Mouse (Mus musculus): ENCODE measurements around the gene Zfp831. TPM values are rescaled to one million over a fixed set of nuclear protein-coding genes. Genes with fewer than 3 reads are reported as not detected.

Gene Zfp831
- polyA plus RNA-seq, 1 experiment from 2014 or later, result not detected

DNA sequence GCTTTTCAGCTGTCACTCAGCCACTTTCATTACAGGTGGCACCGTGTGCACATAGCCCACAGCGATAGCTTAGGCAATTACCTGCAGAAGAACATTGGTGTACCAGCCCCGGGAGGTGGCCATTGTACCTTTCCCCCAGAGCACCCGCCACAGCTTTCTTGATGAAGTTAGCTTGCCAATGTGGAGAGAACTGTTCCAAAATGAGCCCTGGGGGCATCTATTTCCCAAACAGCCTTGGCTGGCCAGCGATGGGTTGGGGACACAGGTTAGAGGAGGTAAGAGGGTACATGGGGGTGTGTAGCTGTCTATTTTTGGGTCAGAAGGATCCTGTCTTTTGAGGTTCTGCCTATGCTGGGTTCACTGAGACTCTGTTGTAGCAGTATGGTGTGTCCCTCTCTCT lies 33.4 kb upstream of the Zfp831 start:
- Histone ChIP-seq H3K36me3 (replicated peaks) (no peaks in the 10 kb centered on the region), H3K27ac (no peak overlapping the region), H3K9me3 (no peaks in the 10 kb centered on the region), H3K27me3 (replicated peaks) (no peaks in the 10 kb centered on the region), H3K9ac (no peak overlapping the region), H3K4me2 (no peak overlapping the region), H3K4me1 (no peaks in the 10 kb centered on the region), H3K4me3 (no peak overlapping the region)
- 88% methylated on average over 5 of the region's 5 CpGs for WGBS
- ATAC-seq (replicated peaks), result no peak

DNA sequence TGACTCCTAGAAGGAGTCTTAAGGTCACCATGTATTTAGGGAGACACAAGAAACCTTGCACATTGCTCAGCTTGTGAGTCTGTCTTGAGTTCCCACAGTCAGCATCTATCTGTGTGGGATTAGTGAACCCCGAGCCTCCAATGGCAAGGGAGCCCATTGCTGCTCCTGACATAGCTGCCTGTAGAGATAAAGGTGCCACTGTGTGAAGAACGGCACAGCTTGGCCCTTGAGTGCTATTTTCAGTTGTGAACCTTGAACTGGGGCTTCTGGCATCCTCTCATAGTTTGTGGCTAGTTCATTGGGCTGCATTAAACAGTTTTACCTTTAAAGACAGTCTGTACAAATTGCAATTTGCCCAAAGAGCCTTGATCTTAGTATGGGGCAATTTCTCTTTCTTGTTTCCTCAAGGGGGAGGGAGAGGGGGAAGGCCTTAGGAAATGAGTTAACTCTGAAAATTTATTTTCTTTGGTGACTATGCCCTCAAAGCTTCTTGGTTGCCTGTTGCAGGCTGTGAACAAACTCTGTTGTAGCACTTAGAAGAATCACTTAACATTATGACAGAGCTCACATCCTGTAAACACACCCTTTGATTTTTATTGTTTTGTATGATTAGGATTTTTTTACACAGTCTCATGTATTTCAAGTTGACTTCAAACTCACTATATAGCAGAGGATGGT lies 30.8 kb upstream of the Zfp831 start:
- Histone ChIP-seq H3K4me2 (no peak overlapping the region), H3K36me3 (replicated peaks) (no peaks in the 10 kb centered on the region), H3K4me3 (no peak overlapping the region), H3K9me3 (no peaks in the 10 kb centered on the region), H3K27me3 (replicated peaks) (no peaks in the 10 kb centered on the region), H3K9ac (no peak overlapping the region), H3K4me1 (no peaks in the 10 kb centered on the region), H3K27ac (no peak overlapping the region)
- no peak for ATAC-seq (replicated peaks)
- 79% methylated on average over 2 of the region's 2 CpGs for WGBS

DNA sequence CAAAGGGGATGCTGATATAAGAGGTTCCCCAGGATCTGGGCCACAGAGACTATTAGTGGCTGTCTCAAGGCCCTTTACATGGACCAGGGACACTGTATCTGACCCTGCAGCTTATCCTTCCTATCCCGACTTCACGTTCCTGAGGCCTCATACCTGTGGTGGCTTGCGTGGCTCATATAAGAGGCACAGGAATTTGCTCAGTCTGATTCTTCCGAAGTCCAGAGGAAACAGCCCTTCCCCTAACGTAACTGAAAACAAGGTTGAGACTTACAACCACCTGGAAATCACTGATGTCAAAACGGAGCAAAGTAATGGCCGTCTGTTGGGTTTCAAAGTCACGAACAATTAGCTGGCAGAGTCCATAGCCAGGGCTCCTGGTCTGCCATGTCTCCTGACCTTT lies 30.1 kb upstream of the Zfp831 start:
- no peak overlapping the region for H3K4me3 ChIP-seq
- H3K4me2 ChIP-seq, result no peak overlapping the region
- H3K27ac ChIP-seq, result no peak overlapping the region
- H3K9me3 ChIP-seq, result no peaks in the 10 kb centered on the region
- no peak overlapping the region for H3K9ac ChIP-seq
- no peaks in the 10 kb centered on the region for H3K27me3 ChIP-seq (replicated peaks)
- no peaks in the 10 kb centered on the region for H3K36me3 ChIP-seq (replicated peaks)
- no peaks in the 10 kb centered on the region for H3K4me1 ChIP-seq
- ATAC-seq (replicated peaks), result no peak
- 90% methylated on average over 8 of the region's 8 CpGs for WGBS

DNA sequence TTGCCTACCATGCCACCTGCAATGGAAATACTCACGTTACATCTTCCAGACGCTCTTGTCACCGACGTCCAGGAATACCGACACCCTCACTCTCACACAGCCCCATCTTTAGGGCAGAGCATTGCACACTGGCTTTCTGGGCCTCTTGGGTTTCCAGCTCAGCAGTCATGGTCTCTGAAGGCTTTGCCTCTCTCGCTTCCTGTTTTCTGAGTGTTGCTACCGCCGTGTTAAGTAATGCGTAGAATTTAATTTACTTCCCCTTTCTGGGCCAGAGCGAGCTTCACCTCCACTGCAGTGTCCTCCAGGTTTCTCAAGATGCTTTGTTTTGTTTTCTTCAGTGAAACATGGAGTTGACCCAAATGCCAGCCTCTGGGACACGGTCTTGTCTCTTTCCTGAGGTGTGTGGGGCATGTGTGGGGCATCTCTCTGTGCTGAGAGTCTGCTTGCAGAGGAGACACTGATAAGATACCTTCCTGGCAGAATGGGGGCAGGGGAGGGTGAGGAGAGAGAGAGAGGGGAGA lies 29.4 kb upstream of the Zfp831 start:
- ATAC-seq (replicated peaks), result no peak
- H3K4me3 ChIP-seq, result no peak overlapping the region
- H3K27ac ChIP-seq, result no peak overlapping the region
- H3K4me1 ChIP-seq, result no peaks in the 10 kb centered on the region
- H3K36me3 ChIP-seq (replicated peaks), result no peaks in the 10 kb centered on the region
- H3K9me3 ChIP-seq, result no peaks in the 10 kb centered on the region
- WGBS, result 84% methylated on average over 11 of the region's 11 CpGs
- H3K4me2 ChIP-seq, result no peak overlapping the region
- no peaks in the 10 kb centered on the region for H3K27me3 ChIP-seq (replicated peaks)
- H3K9ac ChIP-seq, result no peak overlapping the region

DNA sequence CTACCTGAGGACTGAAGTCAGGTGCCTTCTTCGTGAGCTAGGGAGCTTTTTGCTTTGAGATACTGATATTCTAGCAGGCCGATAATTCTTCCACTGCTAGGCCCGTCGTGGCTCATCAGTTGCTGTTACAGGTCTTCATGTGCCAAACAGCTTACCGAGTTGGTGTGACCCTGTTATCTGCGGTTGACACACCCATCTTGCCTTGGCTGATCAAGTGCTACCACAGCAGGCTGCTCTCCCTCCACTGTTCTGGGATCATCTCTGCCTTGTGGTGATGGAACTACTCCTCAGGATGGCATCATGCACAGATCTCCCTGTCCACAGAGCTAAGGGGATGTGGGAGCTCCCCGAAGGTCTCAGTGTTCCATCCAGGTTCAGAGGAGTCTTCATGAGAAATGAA lies 21.5 kb upstream of the Zfp831 start:
- no peaks in the 10 kb centered on the region for H3K27me3 ChIP-seq (replicated peaks)
- H3K4me3 ChIP-seq, result no peak overlapping the region
- whole genome bisulfite sequencing, result 96% methylated on average over 7 of the region's 7 CpGs
- H3K9ac ChIP-seq, result no peak overlapping the region
- no peaks in the 10 kb centered on the region for H3K4me1 ChIP-seq
- no peak for ATAC-seq (replicated peaks)
- H3K9me3 ChIP-seq, result no peaks in the 10 kb centered on the region
- H3K36me3 ChIP-seq (replicated peaks), result no peaks in the 10 kb centered on the region
- H3K4me2 ChIP-seq, result no peak overlapping the region
- no peak overlapping the region for H3K27ac ChIP-seq

DNA sequence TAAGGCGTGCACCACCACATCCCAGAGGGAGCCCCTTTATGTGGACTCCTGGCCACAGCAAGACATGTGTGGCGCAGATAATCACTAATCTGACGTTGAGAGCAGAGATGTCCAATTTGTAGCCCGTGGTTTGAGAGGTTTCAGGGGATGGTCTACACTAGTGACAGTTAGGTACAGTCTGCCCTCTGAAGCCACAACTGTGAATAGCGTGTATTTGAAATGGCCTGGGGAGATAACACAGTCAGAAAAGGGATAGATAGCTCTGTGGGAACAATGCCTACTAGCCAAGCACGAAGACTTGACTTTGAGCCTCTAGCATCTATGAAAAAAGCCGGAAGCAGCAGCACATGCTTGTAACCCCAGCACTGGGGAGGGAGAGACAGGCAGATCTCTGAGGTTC lies 18.9 kb upstream of the Zfp831 start:
- Histone ChIP-seq H3K36me3 (replicated peaks) (no peaks in the 10 kb centered on the region), H3K4me3 (no peak overlapping the region), H3K9ac (no peak overlapping the region), H3K27me3 (replicated peaks) (no peaks in the 10 kb centered on the region), H3K4me2 (no peak overlapping the region), H3K4me1 (no peaks in the 10 kb centered on the region), H3K9me3 (no peaks in the 10 kb centered on the region), H3K27ac (no peak overlapping the region)
- WGBS, result 87% methylated on average over 7 of the region's 7 CpGs
- ATAC-seq (replicated peaks), result no peak

DNA sequence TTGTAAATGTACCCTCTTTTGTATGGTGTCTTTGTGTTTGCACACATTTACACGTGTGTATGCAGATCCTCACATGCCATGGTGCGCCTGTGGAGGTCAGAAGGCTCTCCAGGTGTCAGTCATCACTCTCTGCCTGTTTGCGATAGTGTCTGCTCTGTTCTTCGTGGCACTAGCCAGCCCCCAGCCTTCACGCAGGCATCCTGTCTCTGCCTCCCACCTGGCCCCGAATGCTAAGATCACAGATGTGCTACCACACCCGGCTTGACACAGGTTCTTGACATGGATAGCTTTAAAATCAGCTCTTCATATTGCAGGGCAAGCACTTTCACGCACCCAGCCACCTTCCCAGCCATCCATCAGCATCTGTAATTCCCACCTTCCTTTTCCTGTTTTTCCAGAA lies 16.3 kb upstream of the Zfp831 start:
- ATAC-seq (replicated peaks), result no peak
- no peaks in the 10 kb centered on the region for H3K9me3 ChIP-seq
- H3K36me3 ChIP-seq (replicated peaks), result no peaks in the 10 kb centered on the region
- WGBS, result 80% methylated on average over 8 of the region's 8 CpGs
- no peak overlapping the region for H3K27ac ChIP-seq
- no peaks in the 10 kb centered on the region for H3K4me1 ChIP-seq
- no peak overlapping the region for H3K4me2 ChIP-seq
- no peak overlapping the region for H3K4me3 ChIP-seq
- H3K27me3 ChIP-seq (replicated peaks), result no peaks in the 10 kb centered on the region
- no peak overlapping the region for H3K9ac ChIP-seq

DNA sequence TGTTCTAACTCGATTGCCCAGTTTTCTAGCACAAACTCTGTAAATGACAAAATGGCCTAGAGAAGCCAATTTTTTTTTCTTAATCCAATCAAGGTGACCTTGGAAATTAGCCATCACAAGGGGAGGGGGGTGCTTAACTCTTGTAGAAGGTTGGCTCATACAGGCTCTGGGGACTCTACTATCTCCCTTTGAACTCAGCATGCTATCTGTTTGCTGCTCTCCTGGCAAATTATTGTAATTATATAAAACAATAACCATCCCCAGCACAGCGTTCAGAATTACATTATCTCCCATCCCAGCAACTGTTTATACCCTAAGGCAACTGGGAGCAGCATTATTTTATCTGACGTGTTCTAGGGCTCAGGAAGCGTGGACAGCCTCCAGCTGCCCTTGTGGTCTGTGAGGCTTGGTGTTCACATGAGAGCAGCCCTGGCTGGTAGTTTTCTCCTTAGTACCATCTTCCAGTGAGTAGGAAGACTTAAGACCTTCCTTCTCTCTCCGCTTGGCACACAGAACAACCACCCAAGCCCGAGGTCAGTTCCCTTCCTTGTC lies 14.0 kb upstream of the Zfp831 start:
- ATAC-seq (replicated peaks), result no peak
- Histone ChIP-seq H3K9ac (no peak overlapping the region), H3K36me3 (replicated peaks) (no peaks in the 10 kb centered on the region), H3K9me3 (no peaks in the 10 kb centered on the region), H3K27me3 (replicated peaks) (no peaks in the 10 kb centered on the region), H3K27ac (no peak overlapping the region), H3K4me3 (no peak overlapping the region), H3K4me2 (no peak overlapping the region), H3K4me1 (no peaks in the 10 kb centered on the region)
- WGBS, result 67% methylated on average over 6 of the region's 6 CpGs

DNA sequence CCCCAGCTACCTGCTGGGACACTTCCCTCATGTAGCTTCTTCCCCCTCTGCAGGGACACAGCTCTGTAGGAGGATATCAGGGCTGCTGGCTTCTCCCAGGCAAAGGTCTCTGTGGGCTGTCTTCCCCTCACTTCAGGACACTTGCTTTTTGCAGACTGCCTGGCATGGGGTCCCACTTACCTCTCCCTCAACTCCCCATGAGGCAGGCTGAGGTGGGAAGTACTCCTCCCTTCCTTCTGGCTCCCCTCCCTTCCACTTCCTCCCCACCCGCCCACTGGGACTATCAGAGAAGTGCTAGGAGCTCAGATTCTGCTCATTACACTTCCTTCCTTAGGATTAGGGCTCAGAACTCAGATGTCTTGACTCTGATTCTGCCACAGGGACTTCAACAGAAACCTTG lies 6.6 kb upstream of the Zfp831 start:
- H3K4me1 ChIP-seq, result no peaks in the 10 kb centered on the region
- no peak overlapping the region for H3K4me2 ChIP-seq
- H3K9ac ChIP-seq, result no peak overlapping the region
- H3K27me3 ChIP-seq (replicated peaks), result no peaks in the 10 kb centered on the region
- H3K27ac ChIP-seq, result no peak overlapping the region
- 54% methylated on average over 1 of the region's 1 CpGs for WGBS
- H3K4me3 ChIP-seq, result no peak overlapping the region
- ATAC-seq (replicated peaks), result no peak
- no peaks in the 10 kb centered on the region for H3K9me3 ChIP-seq
- H3K36me3 ChIP-seq (replicated peaks), result no peaks in the 10 kb centered on the region

DNA sequence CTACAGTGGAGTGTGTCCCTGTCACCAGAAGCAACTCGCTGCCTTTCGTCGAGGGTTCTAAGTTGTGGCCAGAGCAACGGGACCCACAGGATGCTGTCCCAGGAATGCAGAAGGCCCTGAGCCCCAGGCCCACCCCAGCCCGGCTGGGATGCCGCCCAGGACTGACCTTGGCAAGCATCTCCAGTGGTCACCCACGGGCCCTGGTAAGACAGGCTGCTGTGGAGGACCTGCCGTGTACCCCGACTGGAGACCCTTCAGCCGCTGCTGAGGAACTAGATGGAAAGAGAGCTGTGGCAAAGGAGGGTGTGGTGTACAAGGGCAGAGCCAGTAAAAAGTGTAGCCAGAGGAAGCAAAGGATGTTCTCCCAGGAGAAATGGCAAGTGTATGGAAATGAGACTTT lies 1.6 kb downstream of the Zfp831 start:
- Histone ChIP-seq H3K36me3 (replicated peaks) (no peaks in the 10 kb centered on the region), H3K9me3 (no peaks in the 10 kb centered on the region), H3K4me3 (no peak overlapping the region), H3K9ac (no peak overlapping the region), H3K27me3 (replicated peaks) (no peaks in the 10 kb centered on the region), H3K4me2 (no peak overlapping the region), H3K27ac (no peak overlapping the region), H3K4me1 (no peaks in the 10 kb centered on the region)
- ATAC-seq (replicated peaks), result no peak
- 90% methylated on average over 10 of the region's 10 CpGs for WGBS

DNA sequence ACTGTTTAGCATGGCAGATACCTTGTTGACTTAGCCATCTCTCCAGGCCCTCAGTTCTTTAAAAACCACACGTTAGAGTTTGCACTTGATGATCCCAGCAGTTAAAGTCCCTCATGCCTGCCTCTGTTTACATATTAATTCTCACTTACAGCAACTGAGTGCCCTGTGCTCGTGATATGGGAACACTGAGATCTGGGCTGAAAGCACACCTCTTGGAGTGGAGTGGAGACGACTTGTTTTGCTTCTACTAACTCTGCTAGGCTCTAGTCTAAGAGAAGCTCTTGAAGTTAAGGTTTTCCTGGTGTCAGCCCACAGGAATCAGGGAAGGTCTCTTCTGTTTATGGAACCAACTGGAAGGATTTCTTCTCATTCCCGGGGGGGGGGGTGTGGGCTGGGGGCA lies 9.5 kb downstream of the Zfp831 start:
- Histone ChIP-seq H3K9ac (no peak overlapping the region), H3K4me2 (no peak overlapping the region), H3K36me3 (replicated peaks) (no peaks in the 10 kb centered on the region), H3K4me3 (no peak overlapping the region), H3K4me1 (no peaks in the 10 kb centered on the region), H3K9me3 (no peaks in the 10 kb centered on the region), H3K27ac (no peak overlapping the region), H3K27me3 (replicated peaks) (no peaks in the 10 kb centered on the region)
- 72% methylated on average over 4 of the region's 4 CpGs for WGBS
- ATAC-seq (replicated peaks), result no peak

DNA sequence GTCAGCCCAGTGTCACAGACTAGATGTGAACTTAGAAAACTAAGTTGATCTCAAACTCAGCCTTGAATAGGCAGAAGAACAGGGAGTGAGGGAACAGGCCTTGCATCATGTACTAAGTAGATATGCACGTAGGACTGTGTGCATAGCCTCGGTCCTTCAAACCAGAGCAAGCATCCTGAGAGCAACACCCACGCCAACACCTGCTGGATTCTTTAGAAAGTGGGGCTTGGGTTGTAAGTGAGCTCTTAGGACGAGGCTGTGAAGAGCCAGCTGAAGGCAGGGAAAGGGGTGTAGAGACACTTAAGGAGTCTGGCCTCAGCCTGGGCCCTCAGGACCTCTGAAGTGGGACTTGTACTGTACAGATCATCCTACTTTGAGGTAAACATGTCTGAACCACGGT lies 12.0 kb downstream of the Zfp831 start:
- H3K9me3 ChIP-seq, result no peaks in the 10 kb centered on the region
- no peak overlapping the region for H3K4me2 ChIP-seq
- no peak overlapping the region for H3K9ac ChIP-seq
- H3K27ac ChIP-seq, result no peak overlapping the region
- no peaks in the 10 kb centered on the region for H3K4me1 ChIP-seq
- WGBS, result 80% methylated on average over 5 of the region's 5 CpGs
- no peaks in the 10 kb centered on the region for H3K27me3 ChIP-seq (replicated peaks)
- ATAC-seq (replicated peaks), result no peak
- no peak overlapping the region for H3K4me3 ChIP-seq
- H3K36me3 ChIP-seq (replicated peaks), result no peaks in the 10 kb centered on the region

DNA sequence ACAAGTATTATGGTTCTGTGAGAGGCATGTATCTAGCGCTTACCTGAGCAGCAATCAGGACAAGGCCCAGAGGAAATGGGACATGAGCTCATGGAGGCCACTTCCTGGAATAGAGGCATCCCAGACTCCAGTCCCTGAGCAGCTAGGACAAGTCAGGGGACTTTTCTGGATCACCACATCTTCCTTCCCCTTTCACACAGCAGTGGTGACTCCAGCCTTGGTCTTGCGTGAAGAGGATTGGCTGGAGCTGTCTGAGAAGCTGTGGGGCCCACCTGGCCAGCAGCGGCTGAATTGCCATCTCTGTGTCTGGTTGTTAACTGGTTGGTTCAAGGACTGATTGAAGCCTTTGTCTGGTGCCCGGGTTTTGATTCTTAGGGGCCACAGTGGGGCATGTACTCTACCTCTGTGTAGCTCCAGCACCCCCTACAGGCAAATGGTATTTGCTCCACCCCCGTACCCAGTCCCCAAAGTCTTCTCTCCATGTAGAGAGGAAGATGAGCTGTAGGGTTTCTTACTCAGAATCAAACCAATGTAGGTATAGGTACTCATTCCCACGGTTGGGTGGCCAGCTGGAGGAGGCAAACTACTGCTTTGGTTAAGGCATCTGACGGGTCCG lies 15.0 kb downstream of the Zfp831 start:
- ATAC-seq (replicated peaks), result no peak
- Histone ChIP-seq H3K9me3 (no peaks in the 10 kb centered on the region), H3K27ac (no peak overlapping the region), H3K4me2 (no peak overlapping the region), H3K4me3 (no peak overlapping the region), H3K4me1 (no peaks in the 10 kb centered on the region), H3K36me3 (replicated peaks) (no peaks in the 10 kb centered on the region), H3K27me3 (replicated peaks) (no peaks in the 10 kb centered on the region), H3K9ac (no peak overlapping the region)
- 74% methylated on average over 8 of the region's 8 CpGs for WGBS
